Mouse (Mus musculus) E14TG2a.4 (cell line): Measurements from ENCODE around the gene Tbx2.

Experiments
- H3K27me3 ChIP-seq: 2 replicates; pipeline ENCODE4 v1.6.1; 2014; ENCODE audit warnings: low read length, control low read depth; ENCODE audit not compliant: insufficient read depth
- H3K36me3 ChIP-seq: 2 replicates; pipeline ENCODE4 v1.6.1; 2014; ENCODE audit warnings: low read length, control low read depth; ENCODE audit not compliant: insufficient read depth
- H3K4me1 ChIP-seq: replicated peaks from 2 replicates; pipeline ENCODE4 v1.6.1; 2014; ENCODE audit warnings: low read depth, low read length, control low read depth
- H3K4me3 ChIP-seq: replicated peaks from 2 replicates; pipeline ENCODE4 v1.5.1; 2014; ENCODE audit warnings: mild to moderate bottlenecking, low read length
- H3K9me3 ChIP-seq: 2 replicates; pipeline ENCODE4 v1.6.1; 2014; ENCODE audit warnings: low read length, control low read depth
- CTCF ChIP-seq: conservative IDR thresholded peaks from 2 replicates; pipeline ENCODE4 v1.5.1; 2014; ENCODE audit warnings: low read length
- NANOG ChIP-seq: IDR thresholded peaks from 2 replicates; pipeline ENCODE4 v1.6.1; 2014; ENCODE audit warnings: borderline replicate concordance, low read length, mixed read lengths
- POU5F1 ChIP-seq: IDR thresholded peaks from 2 replicates; pipeline ENCODE4 v1.6.1; 2014; ENCODE audit warnings: low read length, borderline replicate concordance

Gene Tbx2

DNA sequence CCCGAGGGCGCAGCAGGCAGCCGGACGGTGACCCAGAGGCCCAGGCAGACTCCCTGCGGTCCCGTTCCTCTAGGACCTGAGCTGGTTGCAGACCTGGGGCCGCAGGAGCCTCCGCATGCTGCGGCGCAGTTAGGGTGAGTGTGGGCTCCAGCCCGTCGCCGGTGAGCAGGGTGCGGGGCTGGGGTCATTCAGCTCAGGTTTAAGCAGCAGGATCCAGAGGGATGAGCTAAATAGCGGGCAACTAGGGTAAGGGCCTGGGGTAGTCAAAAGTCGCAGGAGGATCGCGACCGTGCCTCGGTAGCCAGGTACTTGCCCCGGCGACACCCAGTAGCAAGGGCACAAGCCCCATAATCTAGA lies 54.1 kb downstream of the Tbx2 start:
- Histone ChIP-seq H3K9me3 (no peaks in the 10 kb centered on the region), H3K27me3 (peaks cover 87% of the 10 kb centered on the region), H3K4me1 (peaks cover 58% of the 10 kb centered on the region), H3K4me3 (peak overlapping the region; percentile 73), H3K36me3 (no peaks in the 10 kb centered on the region)
- TF ChIP-seq NANOG (no peak), CTCF (no peak), POU5F1 (no peak)

DNA sequence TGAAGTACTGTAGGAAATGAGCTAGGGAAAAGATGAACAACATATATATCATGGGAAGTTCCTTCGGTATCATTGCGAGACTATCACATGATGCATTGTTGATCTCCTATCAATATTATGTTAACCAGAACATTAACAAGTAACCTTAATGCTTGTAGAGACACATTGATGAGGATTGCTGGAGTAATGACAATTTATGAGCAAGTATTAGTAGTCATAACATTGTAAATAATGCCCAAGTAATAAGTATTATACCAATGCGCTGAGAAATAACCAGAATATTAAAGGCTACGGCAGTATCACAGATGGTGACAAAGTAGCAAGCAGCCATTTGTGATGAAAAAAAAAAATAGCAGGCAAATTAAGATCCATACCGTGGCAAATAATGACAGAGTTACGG lies 54.9 kb downstream of the Tbx2 start:
- peaks cover 87% of the 10 kb centered on the region for H3K27me3 ChIP-seq
- TF ChIP-seq POU5F1: no peak
- no peak for TF ChIP-seq NANOG
- no peak for TF ChIP-seq CTCF

GRCm38 (mm10) chr11:85887801-85888450 lies 55.6 kb downstream of the Tbx2 start:
- H3K9me3 ChIP-seq: no peaks in the 10 kb centered on the region
- peaks cover 61% of the 10 kb centered on the region for H3K4me1 ChIP-seq
- H3K36me3 ChIP-seq: no peaks in the 10 kb centered on the region
- peaks cover 91% of the 10 kb centered on the region for H3K27me3 ChIP-seq
- peak overlapping the region; percentile 13; the same call in 1 of the 2 replicates for H3K4me3 ChIP-seq
- TF ChIP-seq NANOG (no peak), CTCF (no peak), POU5F1 (no peak)

More for the DNA sequence above, 54.9 kb downstream of the Tbx2 start:
- Histone ChIP-seq H3K4me1 (peaks cover 61% of the 10 kb centered on the region), H3K4me3 (no peak overlapping the region), H3K36me3 (no peaks in the 10 kb centered on the region), H3K9me3 (no peaks in the 10 kb centered on the region)

DNA sequence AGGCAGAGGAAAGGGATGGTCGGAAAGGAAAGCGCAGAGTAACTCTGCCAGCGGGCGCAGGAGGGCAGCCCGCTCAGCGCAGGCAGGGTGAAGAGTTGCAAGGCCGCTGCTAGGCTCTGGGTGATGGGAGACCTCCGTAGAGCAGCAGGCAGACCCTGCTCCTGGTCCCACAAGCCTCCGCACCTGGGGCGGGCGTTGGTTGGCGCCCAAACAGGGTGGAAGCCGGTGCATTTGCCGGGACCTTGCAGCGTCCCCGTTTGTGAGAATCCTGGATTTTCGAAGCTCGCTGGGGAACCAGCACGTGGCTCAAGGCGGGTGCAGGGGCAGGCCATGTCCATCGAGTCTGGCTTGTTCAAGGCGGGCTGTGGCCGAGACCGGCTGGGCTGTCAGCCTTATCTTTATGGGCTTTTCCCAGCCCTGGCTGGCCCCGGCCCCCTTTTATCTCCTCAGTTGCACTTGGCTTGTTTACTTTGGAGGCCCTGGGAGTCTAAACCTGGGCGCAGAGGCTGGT lies 56.2 kb downstream of the Tbx2 start:
- TF ChIP-seq CTCF (no peak), NANOG (no peak)
- Histone ChIP-seq H3K4me3 (peak overlapping the region; percentile 13; the same call in 1 of the 2 replicates), H3K9me3 (no peaks in the 10 kb centered on the region), H3K4me1 (peaks cover 61% of the 10 kb centered on the region), H3K36me3 (no peaks in the 10 kb centered on the region), H3K27me3 (peaks cover 93% of the 10 kb centered on the region)

- no peaks in the 10 kb centered on the region for H3K36me3 ChIP-seq
- H3K9me3 ChIP-seq: no peaks in the 10 kb centered on the region
- peak overlapping the region; percentile 59 for H3K4me3 ChIP-seq
- H3K27me3 ChIP-seq: peaks cover 95% of the 10 kb centered on the region
- TF ChIP-seq POU5F1 (no peak), NANOG (no peak), CTCF (no peak)
- H3K4me1 ChIP-seq: peaks cover 59% of the 10 kb centered on the region
These were observed 56.8 kb downstream of the Tbx2 start for GRCm38 (mm10) chr11:85889056-85889729.

DNA sequence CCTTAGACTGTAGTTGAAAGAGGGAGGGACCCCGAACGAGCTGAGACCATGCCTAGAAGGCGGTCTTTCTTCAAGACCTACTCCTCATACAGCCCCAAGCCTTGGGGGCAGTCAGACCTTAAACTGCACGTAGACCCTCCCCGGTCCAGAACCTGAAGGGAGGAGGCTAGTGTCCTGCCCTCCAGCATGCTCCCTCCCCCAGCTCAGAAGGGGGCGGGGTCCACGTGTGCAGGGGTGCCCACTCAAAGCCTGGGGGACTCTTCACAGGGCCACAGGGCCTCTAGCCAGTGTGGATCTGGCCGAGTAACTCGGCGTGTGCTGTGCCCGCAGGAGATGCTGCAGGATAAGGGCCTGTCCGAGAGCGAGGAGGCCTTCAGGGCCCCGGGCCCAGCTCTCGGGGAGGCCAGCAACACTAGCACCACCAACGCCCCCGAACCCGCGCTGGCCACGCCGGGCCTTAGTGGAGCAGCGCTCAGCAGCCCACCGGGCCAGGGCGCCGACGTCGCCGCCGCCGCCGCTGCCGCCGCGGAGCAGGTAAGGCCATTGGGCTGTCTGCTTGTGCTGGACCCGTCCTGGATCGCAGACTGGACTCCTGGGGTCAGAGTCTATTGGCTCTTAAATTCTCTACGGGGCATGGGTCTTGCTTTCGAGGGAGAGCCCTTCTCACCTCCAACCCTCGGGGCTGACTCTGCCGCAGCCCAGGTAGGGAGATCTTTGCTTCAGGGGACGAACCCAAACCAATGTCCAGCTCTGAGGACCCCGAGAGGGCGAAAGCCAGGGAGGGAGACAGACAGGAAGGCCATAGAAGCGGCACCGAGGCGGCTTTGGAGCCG lies 57.6 kb downstream of the Tbx2 start:
- H3K9me3 ChIP-seq: no peaks in the 10 kb centered on the region
- H3K27me3 ChIP-seq: peaks cover 95% of the 10 kb centered on the region
- no peaks in the 10 kb centered on the region for H3K36me3 ChIP-seq
- peaks cover 57% of the 10 kb centered on the region for H3K4me1 ChIP-seq
- peak overlapping the region; percentile 59 for H3K4me3 ChIP-seq
- TF ChIP-seq CTCF (no peak), NANOG (no peak), POU5F1 (no peak)

- no peaks in the 10 kb centered on the region for H3K9me3 ChIP-seq
- peak overlapping the region; percentile 59 for H3K4me3 ChIP-seq
- H3K27me3 ChIP-seq: peaks cover 95% of the 10 kb centered on the region
- peaks cover 57% of the 10 kb centered on the region for H3K4me1 ChIP-seq
- TF ChIP-seq POU5F1 (no peak), CTCF (no peak), NANOG (no peak)
- no peaks in the 10 kb centered on the region for H3K36me3 ChIP-seq
These were observed 58.2 kb downstream of the Tbx2 start for GRCm38 (mm10) chr11:85890563-85890845.

- Histone ChIP-seq H3K27me3 (peaks cover 95% of the 10 kb centered on the region), H3K4me3 (peak overlapping the region; percentile 59), H3K4me1 (peaks cover 57% of the 10 kb centered on the region), H3K9me3 (no peaks in the 10 kb centered on the region), H3K36me3 (no peaks in the 10 kb centered on the region)
- no peak for TF ChIP-seq NANOG
- no peak for TF ChIP-seq POU5F1
- TF ChIP-seq CTCF: no peak
These were observed 58.8 kb downstream of the Tbx2 start for GRCm38 (mm10) chr11:85891010-85891691.
